Mouse (Mus musculus) frontal cortex, postnatal 25 days (tissue): Measurements from ENCODE around the gene Cpeb1.

Experiments
- DNase-seq, 2 experiments: peaks; one replicate each; pipeline ENCODE4 v3.0.0; 2022; ENCODE audit warnings: low spot score in 2 of 2

Gene Cpeb1

DNA sequence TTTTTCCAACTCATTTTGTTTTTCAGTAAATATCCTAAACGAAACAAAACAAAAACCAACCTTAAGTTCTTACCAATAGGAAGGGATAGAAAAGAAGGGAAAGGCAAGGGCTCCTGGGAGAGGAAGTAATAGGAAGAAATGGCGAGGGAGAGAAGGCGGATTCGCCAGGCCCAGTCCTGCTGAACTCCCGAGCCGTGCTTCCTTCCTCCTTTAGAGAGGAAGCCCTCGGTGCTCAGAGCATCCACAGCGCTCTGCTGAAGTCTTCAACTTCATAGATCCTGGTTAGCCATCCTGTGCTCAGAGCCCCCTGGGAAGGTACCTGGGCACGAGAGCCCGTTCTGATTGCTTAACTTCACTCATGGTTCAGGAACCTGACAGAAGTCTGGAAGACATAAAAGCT lies 127.6 kb downstream of the Cpeb1 start:
- DNase-seq, result no peak

DNA sequence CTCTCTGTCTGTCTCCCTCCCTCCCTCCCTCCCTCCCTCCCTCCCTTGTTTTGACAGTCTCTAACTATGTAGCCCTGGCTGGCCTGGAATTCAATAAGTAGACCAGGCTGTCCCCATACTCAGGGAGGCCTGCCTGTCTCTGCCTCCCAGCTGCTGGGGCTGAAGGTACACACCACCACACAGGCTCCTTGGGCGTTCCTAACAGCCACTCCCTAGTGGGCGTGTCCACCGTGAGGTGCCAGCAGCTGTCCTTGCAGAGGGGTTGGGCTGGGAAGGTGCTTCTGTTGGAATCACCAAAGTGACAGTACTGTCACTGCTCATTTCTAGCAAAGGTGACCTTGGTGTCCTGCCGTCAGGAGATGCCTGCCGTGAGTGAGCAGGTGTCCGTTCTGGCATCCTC lies 128.4 kb downstream of the Cpeb1 start:
- no peak for DNase-seq

- DNase-seq, result no peak
Measured at GRCm38 (mm10) chr7:81326043-81326442, 129.2 kb downstream of the Cpeb1 start.

- no peak for DNase-seq
Measured at GRCm38 (mm10) chr7:81321776-81322175, 133.5 kb downstream of the Cpeb1 start.

- no peak for DNase-seq
Measured at GRCm38 (mm10) chr7:81319749-81320148, 135.5 kb downstream of the Cpeb1 start.

- no peak for DNase-seq
Measured at GRCm38 (mm10) chr7:81315583-81315982, 139.7 kb downstream of the Cpeb1 start.

DNA sequence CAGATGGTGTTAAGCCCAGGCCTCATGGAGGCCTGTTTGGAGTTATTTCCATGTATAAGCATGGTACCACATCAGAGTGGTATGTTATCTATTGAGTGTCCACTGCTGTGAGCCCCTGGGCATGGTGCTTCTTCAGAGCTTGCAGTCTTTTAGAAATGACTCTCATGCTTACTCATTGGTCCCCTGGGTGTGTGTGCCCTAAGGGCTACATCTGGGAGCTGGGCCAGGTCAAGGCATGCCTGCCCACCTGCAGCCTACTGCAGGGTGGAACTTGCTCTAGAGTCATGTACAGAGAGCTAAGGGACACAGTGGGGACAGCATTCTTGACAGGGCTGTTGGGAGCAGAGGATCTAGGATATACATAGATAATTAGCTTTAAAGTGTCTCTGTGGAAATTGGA lies 143.7 kb downstream of the Cpeb1 start:
- DNase-seq, result no peak

DNA sequence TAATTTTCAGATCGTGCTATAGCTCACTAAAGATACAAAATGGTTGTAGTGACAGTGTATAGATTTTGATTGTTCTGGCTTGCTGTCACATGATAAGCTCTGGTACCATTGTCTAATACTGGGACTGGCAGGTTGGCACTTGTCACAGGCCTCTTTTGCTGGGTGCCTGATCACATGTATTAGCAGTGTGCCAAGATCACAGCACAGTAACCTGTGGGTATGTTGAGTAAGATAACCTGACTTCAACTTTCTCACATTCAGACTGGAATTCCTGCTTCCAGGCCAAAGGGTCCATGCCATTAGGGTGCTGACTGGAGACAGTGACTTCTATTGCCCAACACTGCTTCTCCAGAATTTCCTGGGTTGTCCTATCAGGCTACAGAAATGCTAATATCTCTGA lies 144.1 kb downstream of the Cpeb1 start:
- DNase-seq, result no peak

GRCm38 (mm10) chr7:81309247-81309646 lies 146.0 kb downstream of the Cpeb1 start:
- DNase-seq, result no peak

- no peak for DNase-seq
Measured at GRCm38 (mm10) chr7:81307735-81308134, 147.5 kb downstream of the Cpeb1 start.

DNA sequence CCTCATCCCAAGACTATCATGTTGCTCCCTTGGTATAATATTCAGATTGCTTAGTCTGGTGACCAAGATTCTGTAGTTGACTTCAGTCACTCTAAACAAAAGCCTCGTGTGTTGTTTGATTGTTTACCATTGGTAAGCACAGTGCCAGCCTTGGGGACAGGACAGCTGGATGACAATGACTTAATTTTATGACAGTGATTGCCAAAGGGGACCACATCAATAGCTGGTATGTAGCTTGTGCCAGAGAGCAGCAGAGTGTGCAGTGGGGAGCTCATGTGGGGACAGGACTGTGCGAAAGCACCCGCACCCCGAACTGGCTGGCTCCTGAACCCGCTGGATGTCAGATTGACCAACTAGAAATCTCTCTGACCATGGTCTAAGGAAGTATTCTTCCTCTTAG lies 150.6 kb downstream of the Cpeb1 start:
- no peak for DNase-seq

GRCm38 (mm10) chr7:81304100-81304499 lies 151.2 kb downstream of the Cpeb1 start:
- no peak for DNase-seq

- DNase-seq, result no peak
Measured at GRCm38 (mm10) chr7:81303682-81304081, 151.6 kb downstream of the Cpeb1 start.

GRCm38 (mm10) chr7:81301323-81301722 lies 153.9 kb downstream of the Cpeb1 start:
- DNase-seq, result no peak

GRCm38 (mm10) chr7:81298206-81298605 lies 157.1 kb downstream of the Cpeb1 start:
- DNase-seq, result no peak
